Mouse (Mus musculus): ENCODE results near the gene Mastl. TPM values are rescaled to one million over a fixed set of nuclear protein-coding genes. Genes with fewer than 3 reads are reported as not detected.

The Mastl gene
- polyA plus RNA-seq, 1 experiment from 2014 or later: 12.4 TPM

DNA sequence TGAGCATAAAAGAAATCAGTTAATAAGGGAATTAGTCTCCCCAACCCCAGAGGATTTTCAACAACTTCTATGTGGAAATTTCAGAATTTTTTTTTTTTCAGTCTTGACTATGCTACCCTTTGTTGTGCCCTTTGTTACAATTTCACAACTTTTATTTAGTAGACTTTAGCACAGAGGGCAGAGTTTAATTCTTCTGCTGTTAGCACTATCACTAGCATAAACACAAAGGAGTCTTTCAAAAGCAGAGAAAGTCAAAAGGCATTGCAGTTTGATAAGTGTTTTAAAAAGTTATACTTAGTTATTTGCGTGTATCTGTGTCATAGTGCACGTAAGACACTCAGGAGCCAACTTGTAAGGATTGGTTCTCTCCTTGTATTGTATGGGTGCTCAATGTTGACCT is 77.2 kb downstream of the Mastl start:
- H3K4me3 ChIP-seq: no peak overlapping the region
- H3K4me1 ChIP-seq: no peaks in the 10 kb centered on the region
- no peaks in the 10 kb centered on the region for H3K9me3 ChIP-seq
- H3K4me2 ChIP-seq (replicated peaks): no peak overlapping the region
- H3K27me3 ChIP-seq: no peaks in the 10 kb centered on the region
- no peak overlapping the region for H3K27ac ChIP-seq (replicated peaks)
- no peak overlapping the region for H3K9ac ChIP-seq (replicated peaks)
- 97% methylated on average over 2 of the region's 2 CpGs for WGBS
- no peak for ATAC-seq (ENCODE audit: low FRiP score, low read depth)
- peaks cover 49% of the 10 kb centered on the region for H3K36me3 ChIP-seq

DNA sequence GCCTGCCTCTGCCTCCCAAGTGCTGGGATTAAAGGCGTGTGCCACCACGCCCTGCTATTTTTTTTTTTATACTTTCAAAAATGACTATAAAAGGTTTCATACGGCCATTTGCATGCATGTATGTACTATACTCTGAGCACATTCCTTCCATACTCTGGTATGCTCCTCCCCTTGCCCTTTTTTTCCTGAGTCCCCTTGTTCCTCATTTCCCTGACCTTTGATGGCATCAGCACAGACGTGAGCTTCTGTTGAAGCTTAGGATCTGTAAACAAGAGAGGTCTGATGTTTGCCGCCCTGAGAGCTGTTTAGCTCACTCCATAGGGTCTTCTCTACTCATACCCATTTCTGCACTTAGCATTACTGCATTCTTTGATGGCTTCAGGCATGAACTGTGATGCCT is 78.1 kb downstream of the Mastl start:
- 88% methylated on average over 5 of the region's 5 CpGs for WGBS
- Histone ChIP-seq H3K9ac (replicated peaks) (no peak overlapping the region), H3K9me3 (no peaks in the 10 kb centered on the region), H3K36me3 (peaks cover 44% of the 10 kb centered on the region), H3K4me2 (replicated peaks) (no peak overlapping the region), H3K4me1 (no peaks in the 10 kb centered on the region), H3K27ac (replicated peaks) (no peak overlapping the region), H3K27me3 (no peaks in the 10 kb centered on the region), H3K4me3 (no peak overlapping the region)
- no peak for ATAC-seq (ENCODE audit: low FRiP score, low read depth)

DNA sequence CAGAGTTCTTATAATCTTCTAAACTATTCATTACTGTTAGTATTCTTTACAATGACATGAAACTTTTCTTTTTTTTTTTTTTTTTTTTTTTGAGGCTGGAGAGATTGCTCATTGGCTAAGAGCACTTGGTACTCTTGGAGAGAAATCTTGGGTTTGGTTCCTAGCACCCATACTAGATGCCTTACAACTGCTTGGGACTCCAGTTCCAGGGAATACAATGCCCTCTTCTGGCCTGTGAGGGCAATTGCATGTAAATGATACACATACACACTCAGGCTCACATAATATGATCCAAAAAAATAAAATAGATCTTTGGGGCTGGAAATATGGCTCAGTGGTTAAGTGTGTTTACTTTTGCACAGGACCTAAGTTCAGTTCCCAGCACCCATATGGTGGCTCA is 79.0 kb downstream of the Mastl start:
- Histone ChIP-seq H3K9ac (replicated peaks) (no peak overlapping the region), H3K4me1 (no peaks in the 10 kb centered on the region), H3K4me2 (replicated peaks) (no peak overlapping the region), H3K27ac (replicated peaks) (no peak overlapping the region), H3K36me3 (peaks cover 36% of the 10 kb centered on the region), H3K4me3 (no peak overlapping the region), H3K27me3 (no peaks in the 10 kb centered on the region), H3K9me3 (no peaks in the 10 kb centered on the region)
- no peak for ATAC-seq (ENCODE audit: low FRiP score, low read depth)

DNA sequence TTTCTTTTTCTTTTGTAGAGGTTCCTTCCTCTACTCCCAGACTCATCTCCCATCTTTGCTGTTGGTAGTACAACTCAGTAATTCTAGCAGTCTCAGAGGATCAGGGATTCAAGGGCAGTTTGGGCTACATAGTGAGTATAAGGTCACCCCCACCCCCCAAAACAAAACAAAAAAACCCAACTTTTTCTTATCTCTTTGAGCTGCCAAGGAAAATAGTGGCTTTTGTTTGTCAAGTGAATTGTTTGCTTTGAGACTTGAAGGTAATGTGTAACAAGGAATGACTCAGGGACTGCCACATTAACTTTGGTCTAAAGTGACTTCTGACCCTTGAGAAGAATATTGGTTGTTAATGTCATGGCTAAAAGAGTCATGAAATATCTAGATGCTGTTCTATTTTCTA is 80.0 kb downstream of the Mastl start:
- no peaks in the 10 kb centered on the region for H3K27me3 ChIP-seq
- H3K9me3 ChIP-seq: no peaks in the 10 kb centered on the region
- no peak overlapping the region for H3K4me3 ChIP-seq
- H3K4me1 ChIP-seq: no peaks in the 10 kb centered on the region
- peaks cover 28% of the 10 kb centered on the region for H3K36me3 ChIP-seq
- no peak overlapping the region for H3K4me2 ChIP-seq (replicated peaks)
- ATAC-seq (ENCODE audit: low FRiP score, low read depth): no peak
- H3K9ac ChIP-seq (replicated peaks): no peak overlapping the region
- H3K27ac ChIP-seq (replicated peaks): no peak overlapping the region

DNA sequence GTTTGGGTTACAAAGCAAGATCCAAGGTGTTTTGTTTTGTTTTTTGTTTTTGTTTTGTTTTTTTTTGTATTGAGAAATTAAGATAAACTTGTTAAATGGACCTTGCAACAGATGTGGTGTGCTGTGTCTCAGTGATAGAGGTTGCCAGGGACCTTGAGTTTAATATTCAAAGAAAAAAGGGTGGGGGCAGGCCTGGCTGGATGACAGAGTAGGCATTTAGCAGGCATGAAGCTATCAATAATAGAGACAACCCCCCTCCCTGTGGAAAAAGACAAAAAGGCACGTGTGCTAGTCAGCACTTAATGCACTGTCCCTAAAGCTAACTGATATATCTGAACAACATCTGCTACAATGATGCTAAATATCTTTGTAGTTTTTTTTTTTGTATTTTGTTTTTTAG is 84.4 kb downstream of the Mastl start:
- no peaks in the 10 kb centered on the region for H3K9me3 ChIP-seq
- peaks cover 6% of the 10 kb centered on the region; the same call in 1 of the 2 replicates for H3K4me1 ChIP-seq
- 79% methylated on average over 1 of the region's 1 CpGs for WGBS
- H3K4me2 ChIP-seq (replicated peaks): no peak overlapping the region
- no peak overlapping the region for H3K4me3 ChIP-seq
- no peak overlapping the region for H3K27ac ChIP-seq (replicated peaks)
- no peak for ATAC-seq (ENCODE audit: low FRiP score, low read depth)
- no peak overlapping the region for H3K9ac ChIP-seq (replicated peaks)
- H3K27me3 ChIP-seq: no peaks in the 10 kb centered on the region
- H3K36me3 ChIP-seq: peaks cover 2% of the 10 kb centered on the region; the same call in 1 of the 2 replicates

DNA sequence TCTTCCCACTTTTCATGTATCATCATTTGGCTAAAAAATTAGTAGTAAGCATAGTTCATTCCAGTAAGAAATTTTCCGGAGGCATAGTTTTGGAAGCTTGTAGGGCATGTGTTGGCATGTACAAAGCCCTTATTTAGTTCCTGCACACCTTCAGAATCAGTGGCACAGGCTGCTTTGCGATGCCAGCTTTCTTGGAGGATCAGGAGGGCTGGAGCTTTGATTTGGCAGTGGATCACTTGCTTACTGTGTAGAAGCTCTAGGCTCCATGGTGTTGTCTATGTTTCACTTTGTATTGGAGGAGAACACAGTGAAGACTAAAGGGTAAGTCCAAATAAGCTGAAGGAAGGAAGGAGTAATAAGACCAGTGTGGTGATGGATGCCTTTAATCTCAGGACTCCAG is 85.3 kb downstream of the Mastl start:
- ATAC-seq (ENCODE audit: low FRiP score, low read depth): no peak
- Histone ChIP-seq H3K4me1 (peaks cover 6% of the 10 kb centered on the region; the same call in 1 of the 2 replicates), H3K9me3 (no peaks in the 10 kb centered on the region), H3K36me3 (no peaks in the 10 kb centered on the region), H3K9ac (replicated peaks) (no peak overlapping the region), H3K27ac (replicated peaks) (no peak overlapping the region), H3K4me2 (replicated peaks) (no peak overlapping the region), H3K4me3 (no peak overlapping the region), H3K27me3 (no peaks in the 10 kb centered on the region)
- WGBS: 93% methylated on average over 2 of the region's 2 CpGs

DNA sequence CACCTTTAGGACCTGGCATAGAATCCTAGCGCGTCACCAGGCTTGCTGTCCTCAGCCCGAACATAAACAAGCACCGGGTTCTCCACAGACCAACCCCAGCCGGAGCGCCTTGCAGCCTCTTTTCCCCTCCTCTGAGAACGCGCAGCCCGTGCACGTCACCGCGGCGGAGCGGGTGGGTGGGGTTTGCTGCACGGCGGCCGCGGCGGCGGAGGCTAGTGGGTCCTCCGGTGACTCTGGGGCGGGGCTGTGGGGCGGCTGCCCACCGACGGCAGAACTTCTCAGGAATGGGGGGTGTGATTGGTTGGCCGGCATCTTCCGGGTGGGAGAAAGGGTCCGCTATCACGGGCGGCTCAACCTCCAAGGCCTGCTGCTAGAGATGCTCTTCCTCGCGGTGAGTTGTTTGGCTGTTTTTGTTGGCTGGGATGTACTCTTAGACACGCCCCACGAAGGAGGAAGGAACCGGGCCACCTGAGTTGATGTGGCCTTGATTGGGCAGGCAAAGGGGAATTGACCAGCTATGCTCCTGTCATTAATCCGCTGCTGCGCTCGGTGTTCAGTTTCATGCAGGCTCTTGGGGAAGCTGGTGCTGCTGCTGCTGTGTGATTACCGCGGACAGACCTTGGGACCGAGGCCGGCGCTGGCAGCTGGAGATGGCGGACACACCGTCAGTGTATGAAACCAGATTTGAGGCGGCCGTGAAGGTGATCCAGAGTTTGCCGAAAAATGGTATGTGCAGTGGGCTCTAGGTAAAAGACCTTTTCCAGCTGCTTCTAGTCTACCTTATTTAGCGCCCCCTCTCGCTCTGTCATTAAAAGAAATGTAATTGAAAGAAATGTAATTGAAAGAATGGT is 86.7 kb downstream of the Mastl start:
- peak overlapping the region; percentile 97 for H3K4me2 ChIP-seq (replicated peaks)
- H3K27ac ChIP-seq (replicated peaks): peak overlapping the region; percentile 94
- H3K36me3 ChIP-seq: no peaks in the 10 kb centered on the region
- H3K9me3 ChIP-seq: no peaks in the 10 kb centered on the region
- ATAC-seq (ENCODE audit: low FRiP score, low read depth): peak; percentile 91
- WGBS: under 1% methylated on average over 50 of the region's 50 CpGs
- peaks cover 6% of the 10 kb centered on the region; the same call in 1 of the 2 replicates for H3K4me1 ChIP-seq
- H3K9ac ChIP-seq (replicated peaks): peak overlapping the region; percentile 77
- H3K27me3 ChIP-seq: no peaks in the 10 kb centered on the region
- peak overlapping the region; percentile 64 for H3K4me3 ChIP-seq

DNA sequence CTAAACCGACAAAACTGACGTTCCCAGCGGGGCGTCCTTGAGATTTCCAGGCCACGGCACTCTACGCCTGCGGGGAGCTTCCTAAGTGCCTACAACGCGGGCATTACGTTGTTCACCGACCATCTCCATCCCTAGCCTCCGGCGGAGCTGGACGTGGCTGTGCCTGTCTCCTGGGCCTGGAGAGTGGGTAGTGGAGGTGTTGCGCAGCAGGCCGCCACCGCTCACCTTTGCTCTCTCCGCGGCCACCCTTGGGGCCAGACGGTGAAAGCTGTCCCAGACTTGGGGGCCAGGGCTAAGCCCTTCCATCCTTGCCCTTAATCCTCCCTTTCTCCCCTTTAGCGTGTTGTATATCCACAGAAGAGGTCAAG is 87.5 kb downstream of the Mastl start:
- Histone ChIP-seq H3K36me3 (no peaks in the 10 kb centered on the region), H3K9ac (replicated peaks) (peak overlapping the region; percentile 77), H3K4me3 (peak overlapping the region; percentile 64), H3K27me3 (no peaks in the 10 kb centered on the region), H3K4me1 (peaks cover 6% of the 10 kb centered on the region; the same call in 1 of the 2 replicates), H3K9me3 (no peaks in the 10 kb centered on the region), H3K27ac (replicated peaks) (peak overlapping the region; percentile 94), H3K4me2 (replicated peaks) (peak overlapping the region; percentile 97)
- under 1% methylated on average over 21 of the region's 21 CpGs for WGBS
- peak; percentile 65 for ATAC-seq (ENCODE audit: low FRiP score, low read depth)

DNA sequence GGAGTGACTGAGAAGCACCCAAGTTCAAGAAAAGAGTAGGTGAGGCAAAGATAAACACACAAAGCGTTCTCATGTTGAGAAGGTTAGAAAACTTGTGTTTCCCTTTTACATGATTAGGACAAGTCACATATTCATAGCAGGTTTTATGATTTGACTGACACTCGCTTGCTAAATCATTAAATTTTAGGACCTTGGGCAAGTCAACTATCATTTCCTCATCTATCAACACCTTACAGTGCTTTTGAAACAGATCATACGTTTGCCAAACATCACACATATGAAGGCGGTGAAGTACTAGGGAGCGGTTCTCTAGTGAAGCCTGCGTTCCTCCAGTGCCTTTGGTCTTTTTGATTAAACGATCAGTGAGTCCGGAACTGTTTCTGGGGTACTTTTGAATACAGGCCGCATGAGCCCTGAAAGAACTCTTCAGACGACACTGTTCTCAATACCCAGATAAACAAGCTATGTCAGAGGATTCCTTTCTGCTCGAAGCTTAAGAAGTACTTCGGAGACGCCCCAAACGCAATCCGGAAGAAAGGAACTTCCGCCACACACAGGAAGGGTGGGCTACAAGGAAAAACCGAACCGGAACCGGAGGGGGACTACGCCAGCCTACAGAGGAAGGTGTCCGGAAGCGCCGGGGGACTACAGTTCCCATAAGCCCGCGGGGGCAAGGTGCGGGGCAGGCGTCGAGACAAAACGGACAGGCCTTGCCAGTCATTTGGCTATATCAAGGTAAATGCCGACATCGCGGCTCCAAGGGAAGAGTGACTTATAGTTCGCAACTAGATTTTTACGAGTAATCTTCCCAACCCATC is 88.1 kb downstream of the Mastl start, which contains the start of gene Acbd5:
Acbd5 (plus strand) TSS at position 616 of the 818 bp plus-strand sequence.
- Histone ChIP-seq H3K27me3 (no peaks in the 10 kb centered on the region), H3K4me1 (peaks cover 6% of the 10 kb centered on the region; the same call in 1 of the 2 replicates), H3K9ac (replicated peaks) (peak within 1 kb of the TSS; percentile 77), H3K4me3 (peak within 1 kb of the TSS; percentile 64), H3K4me2 (replicated peaks) (peak within 1 kb of the TSS; percentile 97), H3K27ac (replicated peaks) (peak within 1 kb of the TSS; percentile 94), H3K9me3 (no peaks in the 10 kb centered on the region), H3K36me3 (no peaks in the 10 kb centered on the region)
- ATAC-seq (ENCODE audit: low FRiP score, low read depth): peak; percentile 94
- 3% methylated on average over 34 of the region's 34 CpGs for WGBS

Other genes starting within 250 kb of the Mastl start
- gene Abi1, start 115.8 kb downstream of the Mastl start, polyA plus RNA-seq (2016; fragmentation: Nextera tagmentation; extraction: Ambion mirVana): 43.7 and 45.7 TPM in 2 replicates
- 63.6 and 69.3 TPM in 2 replicates for gene Acbd5, start 87.9 kb downstream of the Mastl start, polyA plus RNA-seq (2016; fragmentation: Nextera tagmentation; extraction: Ambion mirVana)
- 86.8 and 93.0 TPM in 2 replicates for gene Yme1l1, start 345 bp upstream of the Mastl start, polyA plus RNA-seq (2016; fragmentation: Nextera tagmentation; extraction: Ambion mirVana)
- gene 4931423N10Rik, start 51.5 kb upstream of the Mastl start, polyA plus RNA-seq (2016; fragmentation: Nextera tagmentation; extraction: Ambion mirVana): not detected in 2 replicates
- not detected in 2 replicates for gene Nxph2, start 165.2 kb upstream of the Mastl start, polyA plus RNA-seq (2016; fragmentation: Nextera tagmentation; extraction: Ambion mirVana)

Data from midbrain, embryonic 12.5 days (tissue).